Mouse (Mus musculus) 3T3-L1 (cell line): ENCODE measurements at regions not wholly inside any gene's neighbourhood (a gene's known extent, or its start where the extent isn't known, plus 50 kb on each side); places are given as distances from the start of the nearest gene placed in this dataset.

Experiments used
- DNase-seq: peaks from one replicate; pipeline ENCODE4 v3.0.0-alpha.2; 2015; ENCODE audit warnings: low read depth, low spot score

GRCm38 (mm10) chr14:80479918-80480317 is 496.0 kb downstream of the Olfm4 start:
- DNase-seq = no peak

DNA sequence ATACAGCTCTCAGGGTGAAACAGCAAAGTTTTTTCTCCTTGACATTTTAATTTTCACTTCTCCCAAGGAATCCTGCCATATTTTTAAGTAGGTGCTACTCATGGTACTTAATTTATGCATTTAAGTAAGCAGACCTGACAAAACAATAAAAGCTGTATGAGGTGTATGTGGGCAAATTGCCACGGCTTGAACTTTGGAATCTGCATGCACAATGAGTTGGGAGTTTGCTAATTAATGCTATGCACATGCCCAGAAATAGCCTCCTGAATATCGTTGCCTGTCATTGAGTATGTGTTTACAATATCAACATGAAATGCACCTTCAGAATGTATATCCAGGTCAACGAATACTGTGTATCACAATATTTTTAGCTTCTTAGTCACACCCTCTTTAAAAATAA is 498.9 kb downstream of the Olfm4 start:
- no peak for DNase-seq

DNA sequence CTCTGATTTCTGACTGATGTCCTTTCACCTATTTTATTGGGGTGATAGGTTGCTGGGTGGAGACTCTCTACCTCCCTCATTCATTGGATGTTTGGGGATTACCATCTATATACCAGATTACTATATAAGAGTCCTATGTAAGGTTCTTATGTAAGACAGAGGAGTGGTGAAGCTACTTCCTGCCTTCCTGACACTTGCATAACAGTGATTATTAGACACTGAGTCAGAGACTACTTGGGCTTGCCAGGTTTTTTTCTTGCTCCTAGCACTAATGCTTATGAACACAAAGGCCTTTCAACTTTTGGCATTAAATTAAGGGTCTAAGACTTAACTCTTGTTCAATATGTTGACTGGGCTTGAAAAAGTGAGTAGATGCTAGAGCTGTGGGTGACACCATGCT is 500.4 kb downstream of the Olfm4 start:
- peak; percentile 37 for DNase-seq

- no peak for DNase-seq
Observed at GRCm38 (mm10) chr14:80485149-80485548, 501.3 kb downstream of the Olfm4 start.

- DNase-seq = no peak
Observed at GRCm38 (mm10) chr14:80486605-80487004, 502.7 kb downstream of the Olfm4 start.

DNA sequence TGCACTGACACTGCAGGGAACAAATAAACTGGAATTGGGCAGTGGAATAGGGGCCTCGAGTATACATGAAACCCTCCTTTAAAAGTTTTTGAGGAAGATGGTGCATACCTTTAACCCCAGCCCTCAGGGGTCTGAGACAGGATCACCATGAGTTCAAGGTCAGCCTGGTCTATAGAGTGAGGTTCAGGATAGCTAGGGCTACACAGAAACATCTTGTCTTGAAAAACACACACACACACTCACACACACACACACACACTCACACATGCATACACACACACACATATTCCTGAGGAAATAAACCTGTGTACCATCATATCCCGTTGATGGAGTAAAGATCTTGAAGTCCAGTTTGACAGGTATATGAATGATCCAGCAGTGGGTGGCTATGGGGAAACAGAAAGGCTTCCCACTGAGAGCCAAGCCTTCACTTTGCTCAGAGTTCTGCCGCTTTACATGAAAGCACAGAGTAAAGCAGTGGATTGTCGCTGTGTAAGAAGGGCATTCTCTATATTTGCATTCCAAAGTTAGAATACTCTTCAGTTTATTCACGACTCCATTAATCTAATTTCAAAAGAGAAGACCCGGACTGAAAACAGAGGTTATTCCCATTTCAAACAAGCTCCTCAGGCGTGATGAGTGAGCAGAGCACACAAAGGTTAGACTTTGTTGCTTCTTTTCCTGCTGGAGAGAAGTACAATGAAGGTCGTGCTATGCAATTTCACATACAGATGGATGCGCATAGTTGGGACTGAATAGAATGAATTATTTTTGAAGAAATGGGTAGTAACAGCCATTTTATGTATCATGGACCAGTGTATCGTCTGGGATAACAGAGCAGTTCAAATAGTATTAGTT is 508.4 kb downstream of the Olfm4 start:
- DNase-seq = no peak

- no peak for DNase-seq
Observed at GRCm38 (mm10) chr14:80492901-80493279, 509.0 kb downstream of the Olfm4 start.

DNA sequence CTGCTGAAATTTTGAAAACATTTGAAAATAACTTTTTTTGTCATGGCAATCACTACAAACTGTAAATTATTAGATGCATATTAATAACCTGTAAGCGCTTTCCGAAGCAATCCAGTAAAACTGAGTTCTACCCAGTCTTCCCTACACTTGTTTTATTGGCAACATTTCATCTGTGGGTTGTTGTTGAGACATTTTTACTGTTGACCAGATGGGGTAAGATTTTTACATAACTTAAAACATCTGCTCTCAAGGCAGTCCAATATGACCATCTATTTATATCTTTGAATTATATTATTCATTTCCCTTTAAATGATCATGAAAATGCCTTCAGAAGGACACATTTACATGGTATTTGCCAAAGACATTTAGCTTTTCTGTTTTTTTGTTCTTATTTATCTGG is 520.5 kb downstream of the Olfm4 start:
- DNase-seq = no peak

- no peak for DNase-seq
Observed at GRCm38 (mm10) chr14:80516626-80517025, 532.7 kb downstream of the Olfm4 start.

- DNase-seq = no peak
Observed at GRCm38 (mm10) chr14:80521216-80521615, 537.3 kb downstream of the Olfm4 start.

- DNase-seq = no peak
Observed at GRCm38 (mm10) chr14:80521631-80522030, 537.8 kb downstream of the Olfm4 start.

DNA sequence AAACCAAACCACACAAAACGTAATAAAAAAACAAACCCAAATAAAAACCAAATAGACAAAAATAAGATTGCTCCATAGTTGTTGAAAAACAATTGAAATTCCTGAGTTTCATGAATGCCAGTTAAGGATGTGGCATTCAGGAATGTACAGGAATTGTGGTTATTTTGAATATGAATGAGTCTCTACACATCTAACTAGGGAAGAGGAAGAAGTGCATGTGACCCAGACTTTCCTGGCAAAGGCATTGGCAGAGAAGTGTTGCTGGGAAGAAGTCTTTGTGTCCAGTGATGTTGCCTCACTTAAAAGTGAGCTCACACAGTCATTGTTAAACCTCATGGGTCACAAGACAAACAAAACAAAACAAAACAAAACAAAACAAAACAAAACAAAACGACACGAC is 538.7 kb downstream of the Olfm4 start:
- no peak for DNase-seq

GRCm38 (mm10) chr14:80528419-80529028 is 544.6 kb downstream of the Olfm4 start:
- no peak for DNase-seq

DNA sequence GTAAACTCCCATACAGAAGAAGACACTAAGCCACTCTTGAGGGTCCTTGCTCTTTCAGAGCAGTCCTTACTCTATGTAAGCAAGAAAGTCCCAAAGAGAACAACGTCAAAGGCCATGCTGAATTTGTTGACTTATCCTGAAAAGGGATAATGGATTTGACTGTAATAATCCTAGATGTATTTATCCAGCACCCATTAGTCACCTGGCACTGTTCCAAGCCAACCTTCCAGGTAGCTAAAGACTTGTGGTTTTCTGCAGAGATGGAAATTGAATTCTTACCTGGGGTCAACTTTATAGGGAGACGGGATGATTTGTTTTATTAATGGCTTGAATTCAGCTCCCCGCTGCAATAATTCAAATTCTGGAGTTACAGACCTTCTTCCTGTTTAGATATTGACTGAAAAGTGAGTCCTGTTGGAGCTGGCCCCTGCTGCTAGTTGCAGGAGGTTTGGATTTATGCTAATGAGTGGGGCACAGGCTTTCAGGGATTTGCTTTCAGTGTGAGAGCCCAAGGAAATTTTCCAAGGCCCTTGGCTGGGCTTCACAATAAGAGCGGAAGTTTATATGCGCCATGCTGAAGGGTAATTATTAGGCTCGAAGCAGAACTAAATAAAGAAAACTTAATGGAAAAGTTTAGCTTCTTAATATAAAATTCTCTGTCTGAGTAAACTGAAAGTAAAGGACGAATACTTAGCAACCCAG is 552.3 kb downstream of the Olfm4 start:
- no peak for DNase-seq

GRCm38 (mm10) chr14:80559950-80560349 is 576.1 kb downstream of the Olfm4 start:
- DNase-seq = no peak
